Mouse (Mus musculus): ENCODE measurements around the gene Tspan9.

Tspan9 gene

GRCm38 (mm10) chr6:127949885-127950284 lies 193.5 kb downstream of the Tspan9 start:
- ATAC-seq (ENCODE audit: insufficient number of reproducible peaks, low FRiP score, low TSS enrichment) = no peak

GRCm38 (mm10) chr6:127948656-127949055 lies 194.7 kb downstream of the Tspan9 start:
- ATAC-seq (ENCODE audit: insufficient number of reproducible peaks, low FRiP score, low TSS enrichment) = no peak

- ATAC-seq (ENCODE audit: insufficient number of reproducible peaks, low FRiP score, low TSS enrichment) = peak; percentile 79
Observed at GRCm38 (mm10) chr6:127945725-127946124, 197.7 kb downstream of the Tspan9 start.

GRCm38 (mm10) chr6:127942421-127942820 lies 201.0 kb downstream of the Tspan9 start:
- no peak for ATAC-seq (ENCODE audit: insufficient number of reproducible peaks, low FRiP score, low TSS enrichment)

GRCm38 (mm10) chr6:127935105-127935504 lies 208.3 kb downstream of the Tspan9 start:
- no peak for ATAC-seq (ENCODE audit: insufficient number of reproducible peaks, low FRiP score, low TSS enrichment)

- no peak for ATAC-seq (ENCODE audit: insufficient number of reproducible peaks, low FRiP score, low TSS enrichment)
Observed at GRCm38 (mm10) chr6:127933841-127934240, 209.6 kb downstream of the Tspan9 start.

GRCm38 (mm10) chr6:127932697-127933096 lies 210.7 kb downstream of the Tspan9 start:
- no peak for ATAC-seq (ENCODE audit: insufficient number of reproducible peaks, low FRiP score, low TSS enrichment)

- ATAC-seq (ENCODE audit: insufficient number of reproducible peaks, low FRiP score, low TSS enrichment) = no peak
Observed at GRCm38 (mm10) chr6:127928682-127929081, 214.7 kb downstream of the Tspan9 start.

GRCm38 (mm10) chr6:127925915-127926314 lies 217.5 kb downstream of the Tspan9 start:
- peak; percentile 33; the same call in 1 of the 2 replicates for ATAC-seq (ENCODE audit: insufficient number of reproducible peaks, low FRiP score, low TSS enrichment)

GRCm38 (mm10) chr6:127924750-127925149 lies 218.6 kb downstream of the Tspan9 start:
- no peak for ATAC-seq (ENCODE audit: insufficient number of reproducible peaks, low FRiP score, low TSS enrichment)

- ATAC-seq (ENCODE audit: insufficient number of reproducible peaks, low FRiP score, low TSS enrichment) = no peak
Observed at GRCm38 (mm10) chr6:127923296-127923695, 220.1 kb downstream of the Tspan9 start.

GRCm38 (mm10) chr6:127921996-127922395 lies 221.4 kb downstream of the Tspan9 start:
- ATAC-seq (ENCODE audit: insufficient number of reproducible peaks, low FRiP score, low TSS enrichment) = no peak

GRCm38 (mm10) chr6:127920652-127921051 lies 222.7 kb downstream of the Tspan9 start:
- ATAC-seq (ENCODE audit: insufficient number of reproducible peaks, low FRiP score, low TSS enrichment) = peak; percentile 50; the same call in 1 of the 2 replicates

GRCm38 (mm10) chr6:127919491-127919890 lies 223.9 kb downstream of the Tspan9 start:
- no peak for ATAC-seq (ENCODE audit: insufficient number of reproducible peaks, low FRiP score, low TSS enrichment)

GRCm38 (mm10) chr6:127917712-127918111 lies 225.7 kb downstream of the Tspan9 start:
- ATAC-seq (ENCODE audit: insufficient number of reproducible peaks, low FRiP score, low TSS enrichment) = no peak

- ATAC-seq (ENCODE audit: insufficient number of reproducible peaks, low FRiP score, low TSS enrichment) = no peak
Observed at GRCm38 (mm10) chr6:127916993-127917392, 226.4 kb downstream of the Tspan9 start.

- ATAC-seq (ENCODE audit: insufficient number of reproducible peaks, low FRiP score, low TSS enrichment) = no peak
Observed at GRCm38 (mm10) chr6:127912938-127913337, 230.5 kb downstream of the Tspan9 start.

- ATAC-seq (ENCODE audit: insufficient number of reproducible peaks, low FRiP score, low TSS enrichment) = no peak
Observed at GRCm38 (mm10) chr6:127911687-127912086, 231.7 kb downstream of the Tspan9 start.

Measured in cerebellum, adult (tissue).